Mouse (Mus musculus): ENCODE results near the gene Cbx4.

Gene Cbx4

GRCm38 (mm10) chr11:119077755-119078154, 8.3 kb downstream of the Cbx4 start:
- in situ Hi-C loops (cut with MboI; ENCODE audit: low pct_unique_long_range_greater_than_20kb in 1 of 2, low sequenced_read_pairs in 2 of 2, unreplicated experiment in 1 of 2), result no loop called here

GRCm38 (mm10) chr11:119075805-119076204, 10.2 kb downstream of the Cbx4 start:
- in situ Hi-C loops (cut with MboI; ENCODE audit: low pct_unique_long_range_greater_than_20kb in 1 of 2, low sequenced_read_pairs in 2 of 2, unreplicated experiment in 1 of 2), result no loop called here

GRCm38 (mm10) chr11:119073876-119074433, 12.1 kb downstream of the Cbx4 start:
- in situ Hi-C loops (cut with MboI; ENCODE audit: low pct_unique_long_range_greater_than_20kb in 1 of 2, low sequenced_read_pairs in 2 of 2, unreplicated experiment in 1 of 2), result no loop called here

GRCm38 (mm10) chr11:119072986-119073385, 13.0 kb downstream of the Cbx4 start:
- in situ Hi-C loops (cut with MboI; ENCODE audit: low pct_unique_long_range_greater_than_20kb in 1 of 2, low sequenced_read_pairs in 2 of 2, unreplicated experiment in 1 of 2), result no loop called here

GRCm38 (mm10) chr11:119072239-119072638, 13.8 kb downstream of the Cbx4 start:
- in situ Hi-C loops (cut with MboI; ENCODE audit: low pct_unique_long_range_greater_than_20kb in 1 of 2, low sequenced_read_pairs in 2 of 2, unreplicated experiment in 1 of 2), result no loop called here

DNA sequence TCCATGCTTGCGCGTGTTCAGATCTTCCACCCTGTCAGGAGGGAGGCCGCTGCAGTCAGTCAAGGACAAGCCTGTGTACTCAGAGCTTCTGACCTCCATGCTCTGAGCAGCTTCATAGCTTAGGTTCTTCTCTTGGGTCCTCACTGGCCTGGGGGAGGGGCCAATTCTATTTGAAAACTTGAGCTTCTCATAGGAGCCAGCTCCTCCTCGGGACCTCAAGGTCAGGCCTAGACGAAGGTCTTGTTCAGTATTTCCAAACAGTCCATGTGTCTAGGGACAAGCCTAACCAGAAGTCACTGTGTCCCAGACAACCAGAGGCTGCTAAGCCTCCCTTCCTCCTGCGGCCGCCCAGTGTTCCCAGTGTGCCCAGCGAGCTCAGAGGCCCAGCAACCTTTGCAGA, 19.2 kb downstream of the Cbx4 start:
- in situ Hi-C loops (cut with MboI; ENCODE audit: low pct_unique_long_range_greater_than_20kb in 1 of 2, low sequenced_read_pairs in 2 of 2, unreplicated experiment in 1 of 2), result no loop called here

GRCm38 (mm10) chr11:119059256-119059655, 26.8 kb downstream of the Cbx4 start:
- in situ Hi-C loops (cut with MboI; ENCODE audit: low pct_unique_long_range_greater_than_20kb in 1 of 2, low sequenced_read_pairs in 2 of 2, unreplicated experiment in 1 of 2), result no loop called here

GRCm38 (mm10) chr11:119058041-119058995, 27.7 kb downstream of the Cbx4 start:
- in situ Hi-C loops (cut with MboI; ENCODE audit: low pct_unique_long_range_greater_than_20kb in 1 of 2, low sequenced_read_pairs in 2 of 2, unreplicated experiment in 1 of 2), result no loop called here

DNA sequence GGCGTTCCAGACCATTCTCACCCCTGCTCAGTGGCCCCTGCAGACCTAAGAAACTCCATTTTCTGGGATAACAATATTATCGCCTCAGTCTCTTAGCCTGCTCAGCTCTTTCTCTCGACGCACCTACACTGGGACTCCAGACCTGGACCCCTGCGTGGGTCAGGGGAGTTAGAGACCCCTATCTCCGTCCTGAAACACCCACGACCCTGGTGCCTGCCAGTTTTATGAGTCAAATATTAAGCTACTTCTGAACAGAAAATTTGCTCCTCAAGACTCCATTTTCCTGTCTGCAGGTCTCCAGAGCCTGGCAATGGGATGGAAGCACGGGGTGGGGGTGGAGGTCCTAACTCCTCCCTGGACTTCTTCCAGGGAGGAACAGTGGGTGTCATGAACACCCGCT, 28.7 kb downstream of the Cbx4 start:
- in situ Hi-C loops (cut with MboI; ENCODE audit: low pct_unique_long_range_greater_than_20kb in 1 of 2, low sequenced_read_pairs in 2 of 2, unreplicated experiment in 1 of 2), result no loop called here

GRCm38 (mm10) chr11:119056301-119057211, 29.5 kb downstream of the Cbx4 start:
- in situ Hi-C loops (cut with MboI; ENCODE audit: low pct_unique_long_range_greater_than_20kb in 1 of 2, low sequenced_read_pairs in 2 of 2, unreplicated experiment in 1 of 2), result no loop called here

DNA sequence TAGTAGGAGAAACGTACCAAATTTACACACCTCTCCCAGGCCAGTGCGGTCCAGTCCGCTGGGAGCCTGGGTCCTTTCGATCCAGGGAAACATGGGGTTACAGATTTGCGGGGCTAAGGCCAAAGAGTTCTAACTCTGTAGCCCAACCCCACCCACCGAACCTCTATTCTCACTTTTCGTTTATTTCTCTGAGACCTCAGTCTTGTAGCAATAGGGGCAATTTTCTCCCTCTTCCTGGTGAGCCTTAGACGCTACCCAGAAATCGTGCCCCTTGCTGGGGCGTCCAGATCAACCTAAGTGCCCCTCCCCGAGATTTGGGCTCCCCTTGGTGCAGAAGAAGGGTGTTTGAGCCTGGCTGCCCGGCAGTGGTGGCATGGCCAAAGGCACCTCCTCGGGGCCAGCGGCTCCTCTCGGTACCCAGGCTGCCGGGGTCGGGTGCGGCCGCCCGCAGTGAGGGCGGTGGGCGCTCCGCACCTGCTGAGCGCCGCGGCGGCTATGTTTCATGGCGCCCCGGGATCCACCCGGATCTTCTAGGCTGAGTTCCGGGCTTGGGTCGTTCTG, 30.4 kb downstream of the Cbx4 start:
- in situ Hi-C loops (cut with MboI; ENCODE audit: low pct_unique_long_range_greater_than_20kb in 1 of 2, low sequenced_read_pairs in 2 of 2, unreplicated experiment in 1 of 2), result no loop called here

- in situ Hi-C loops (cut with MboI; ENCODE audit: low pct_unique_long_range_greater_than_20kb in 1 of 2, low sequenced_read_pairs in 2 of 2, unreplicated experiment in 1 of 2), result loop anchor here in 1 of 2 experiments (5.0 kb wide), 1 partner anchor 38 kb away; no protein-coding TSS in a partner anchor
Observed at GRCm38 (mm10) chr11:119054351-119055345, 31.4 kb downstream of the Cbx4 start.

- in situ Hi-C loops (cut with MboI; ENCODE audit: low pct_unique_long_range_greater_than_20kb in 1 of 2, low sequenced_read_pairs in 2 of 2, unreplicated experiment in 1 of 2), result loop anchor here in 1 of 2 experiments (5.0 kb wide), 1 partner anchor 38 kb away; no protein-coding TSS in a partner anchor
Observed at GRCm38 (mm10) chr11:119053738-119054350, 32.2 kb downstream of the Cbx4 start.

DNA sequence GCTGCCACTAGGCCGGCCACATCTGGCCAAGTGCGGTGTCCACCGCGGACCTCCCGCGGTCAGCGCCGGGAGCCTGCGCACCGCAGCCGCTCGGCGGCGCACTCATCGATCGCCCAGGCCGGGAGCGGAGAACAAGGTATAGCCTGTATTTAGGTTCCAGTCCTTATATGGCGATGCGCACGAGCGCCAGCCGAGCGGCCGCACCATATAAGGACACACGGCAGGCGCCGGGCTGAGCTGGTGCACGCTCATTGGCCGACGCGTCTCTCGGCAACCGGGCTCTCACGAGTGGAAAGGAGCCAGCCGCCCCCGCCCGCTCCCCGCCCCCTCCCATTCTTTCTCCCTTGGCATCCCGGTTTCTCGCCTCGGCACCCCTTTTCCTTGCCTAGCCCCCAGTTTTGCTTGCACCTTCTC, 32.8 kb downstream of the Cbx4 start:
- in situ Hi-C loops (cut with MboI; ENCODE audit: low pct_unique_long_range_greater_than_20kb in 1 of 2, low sequenced_read_pairs in 2 of 2, unreplicated experiment in 1 of 2), result loop anchor here in 1 of 2 experiments (5.0 kb wide), 1 partner anchor 39 kb away; no protein-coding TSS in a partner anchor

DNA sequence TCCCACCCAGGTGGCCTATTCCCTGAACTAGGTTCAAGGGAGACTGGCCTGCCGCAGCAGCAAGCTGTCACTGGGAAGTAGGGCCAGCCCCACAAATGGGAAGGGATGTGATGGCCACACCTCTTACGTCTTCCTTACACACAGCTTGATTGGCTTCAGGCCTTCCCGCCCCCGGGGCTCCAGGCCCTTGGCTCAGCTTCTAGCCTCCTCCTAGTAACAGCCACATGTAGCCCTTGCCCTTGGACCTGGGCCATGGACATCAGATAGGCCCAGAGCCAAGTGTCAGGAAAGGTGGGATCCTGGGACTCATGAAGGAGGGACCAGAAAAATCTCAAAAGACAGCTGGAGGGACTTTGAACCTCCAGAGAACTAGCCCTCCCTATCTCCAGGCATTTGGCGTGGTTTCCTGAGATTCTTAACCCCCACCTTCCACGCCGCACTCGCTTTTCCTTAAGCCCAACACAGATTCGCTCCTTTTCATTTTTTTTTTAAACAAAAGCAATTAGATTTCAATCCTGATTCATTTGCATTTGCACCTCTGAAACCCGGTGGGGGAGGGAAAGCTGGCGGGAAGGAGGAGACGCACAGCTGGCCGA, 33.3 kb downstream of the Cbx4 start:
- in situ Hi-C loops (cut with MboI; ENCODE audit: low pct_unique_long_range_greater_than_20kb in 1 of 2, low sequenced_read_pairs in 2 of 2, unreplicated experiment in 1 of 2), result loop anchor here in 1 of 2 experiments (5.0 kb wide), 1 partner anchor 40 kb away; no protein-coding TSS in a partner anchor

- in situ Hi-C loops (cut with MboI; ENCODE audit: low pct_unique_long_range_greater_than_20kb in 1 of 2, low sequenced_read_pairs in 2 of 2, unreplicated experiment in 1 of 2), result loop anchor here in 1 of 2 experiments (5.0 kb wide), 1 partner anchor 40 kb away; no protein-coding TSS in a partner anchor
Observed at GRCm38 (mm10) chr11:119051927-119052660, 33.9 kb downstream of the Cbx4 start.
